Mouse (Mus musculus): ENCODE measurements at regions not wholly inside any gene's neighbourhood (a gene's known extent, or its start where the extent isn't known, plus 50 kb on each side); places are given as distances from the start of the nearest gene placed in this dataset.

GRCm38 (mm10) chr5:101299986-101300385 lies 364.8 kb downstream of the Nkx6-1 start:
- in situ Hi-C loops (cut with MboI; ENCODE audit: unreplicated experiment in 2 of 2): no loop called here

GRCm38 (mm10) chr5:101298411-101298810 lies 366.4 kb downstream of the Nkx6-1 start:
- in situ Hi-C loops (cut with MboI; ENCODE audit: unreplicated experiment in 2 of 2): no loop called here

- in situ Hi-C loops (cut with MboI; ENCODE audit: unreplicated experiment in 2 of 2): no loop called here
These were observed 367.2 kb downstream of the Nkx6-1 start for GRCm38 (mm10) chr5:101297511-101298102.

- in situ Hi-C loops (cut with MboI; ENCODE audit: unreplicated experiment in 2 of 2): no loop called here
These were observed 368.9 kb downstream of the Nkx6-1 start for GRCm38 (mm10) chr5:101295941-101296340.

- in situ Hi-C loops (cut with MboI; ENCODE audit: unreplicated experiment in 2 of 2): no loop called here
These were observed 370.8 kb downstream of the Nkx6-1 start for GRCm38 (mm10) chr5:101294031-101294430.

- in situ Hi-C loops (cut with MboI; ENCODE audit: unreplicated experiment in 2 of 2): no loop called here
These were observed 376.4 kb downstream of the Nkx6-1 start for GRCm38 (mm10) chr5:101288358-101288757.

GRCm38 (mm10) chr5:101285941-101286340 lies 378.9 kb downstream of the Nkx6-1 start:
- in situ Hi-C loops (cut with MboI; ENCODE audit: unreplicated experiment in 2 of 2): no loop called here

GRCm38 (mm10) chr5:101250474-101250873 lies 405.0 kb downstream of the Gpat3 start:
- in situ Hi-C loops (cut with MboI; ENCODE audit: unreplicated experiment in 2 of 2): no loop called here

- in situ Hi-C loops (cut with MboI; ENCODE audit: unreplicated experiment in 2 of 2): no loop called here
These were observed 397.1 kb downstream of the Gpat3 start for GRCm38 (mm10) chr5:101242651-101243050.

- in situ Hi-C loops (cut with MboI; ENCODE audit: unreplicated experiment in 2 of 2): no loop called here
These were observed 394.0 kb downstream of the Gpat3 start for GRCm38 (mm10) chr5:101239298-101240118.

- in situ Hi-C loops (cut with MboI; ENCODE audit: unreplicated experiment in 2 of 2): no loop called here
These were observed 390.7 kb downstream of the Gpat3 start for GRCm38 (mm10) chr5:101236163-101236693.

GRCm38 (mm10) chr5:101222390-101222789 lies 376.9 kb downstream of the Gpat3 start:
- in situ Hi-C loops (cut with MboI; ENCODE audit: unreplicated experiment in 2 of 2): no loop called here

- in situ Hi-C loops (cut with MboI; ENCODE audit: unreplicated experiment in 2 of 2): no loop called here
These were observed 372.6 kb downstream of the Gpat3 start for GRCm38 (mm10) chr5:101218082-101218481.

GRCm38 (mm10) chr5:101216837-101217571 lies 371.5 kb downstream of the Gpat3 start:
- in situ Hi-C loops (cut with MboI; ENCODE audit: unreplicated experiment in 2 of 2): no loop called here

GRCm38 (mm10) chr5:101211974-101212373 lies 366.5 kb downstream of the Gpat3 start:
- in situ Hi-C loops (cut with MboI; ENCODE audit: unreplicated experiment in 2 of 2): no loop called here

- in situ Hi-C loops (cut with MboI; ENCODE audit: unreplicated experiment in 2 of 2): no loop called here
These were observed 362.6 kb downstream of the Gpat3 start for GRCm38 (mm10) chr5:101208150-101208549.

- in situ Hi-C loops (cut with MboI; ENCODE audit: unreplicated experiment in 2 of 2): no loop called here
These were observed 350.0 kb downstream of the Gpat3 start for GRCm38 (mm10) chr5:101195501-101195900.

GRCm38 (mm10) chr5:101190976-101191375 lies 345.5 kb downstream of the Gpat3 start:
- in situ Hi-C loops (cut with MboI; ENCODE audit: unreplicated experiment in 2 of 2): no loop called here

- in situ Hi-C loops (cut with MboI; ENCODE audit: unreplicated experiment in 2 of 2): no loop called here
These were observed 327.7 kb downstream of the Gpat3 start for GRCm38 (mm10) chr5:101173183-101173582.

GRCm38 (mm10) chr5:101172782-101173181 lies 327.3 kb downstream of the Gpat3 start:
- in situ Hi-C loops (cut with MboI; ENCODE audit: unreplicated experiment in 2 of 2): no loop called here

- in situ Hi-C loops (cut with MboI; ENCODE audit: unreplicated experiment in 2 of 2): no loop called here
These were observed 323.6 kb downstream of the Gpat3 start for GRCm38 (mm10) chr5:101169074-101169473.

Measured in v-Abl transformed pro-B cells (cell line).